Mouse (Mus musculus) forebrain, embryonic 12.5 days (tissue): ENCODE measurements around the gene Fam129b. TPM values are rescaled to one million over a fixed set of nuclear protein-coding genes. Genes with fewer than 3 reads are reported as not detected.

ENCODE experiments used
- ATAC-seq: fragments of 200-750 bp; cut with Nextera tagmentation; 2 replicates; pipeline ENCODE4 v1.8.0; 2017; ENCODE audit warnings: moderate TSS enrichment; ENCODE audit not compliant: low FRiP score
- H3K27ac ChIP-seq: fragments of 300-500 bp; sonication (generic); 2 replicates; pipeline ENCODE4 v1.5.1; 2016; ENCODE audit warnings: mild to moderate bottlenecking
- H3K27me3 ChIP-seq: fragments of 300-500 bp; sonication (generic); 2 replicates; pipeline ENCODE4 v1.6.1; 2016; ENCODE audit warnings: mild to moderate bottlenecking
- H3K36me3 ChIP-seq: fragments of 300-500 bp; sonication (generic); replicated peaks from 2 replicates; pipeline ENCODE4 v1.6.1; 2016; ENCODE audit warnings: mild to moderate bottlenecking
- H3K4me1 ChIP-seq: fragments of 300-500 bp; sonication (generic); 2 replicates; pipeline ENCODE4 v1.6.1; 2016
- H3K4me2 ChIP-seq: fragments of 300-500 bp; sonication (generic); 2 replicates; pipeline ENCODE4 v1.6.1; 2016; ENCODE audit warnings: mild to moderate bottlenecking, moderate library complexity
- H3K4me3 ChIP-seq: fragments of 300-500 bp; sonication (generic); replicated peaks from 2 replicates; pipeline ENCODE4 v1.5.1; 2016; ENCODE audit warnings: mild to moderate bottlenecking
- H3K9ac ChIP-seq: fragments of 300-500 bp; sonication (generic); 2 replicates; pipeline ENCODE4 v1.6.1; 2016; ENCODE audit warnings: mild to moderate bottlenecking
- H3K9me3 ChIP-seq: fragments of 300-500 bp; sonication (generic); 2 replicates; pipeline ENCODE4 v1.6.1; 2016
- WGBS: fragments of 180-500 bp; shearing (Covaris S2); methylation state at CpG from one replicate; pipeline ENCODE4 v1.1.7; 2016; 5-methylcytosine and 5-hydroxymethylcytosine counted together
- polyA plus RNA-seq: library from polyadenylated mRNA; unstranded; fragments of >200 nt; fragmentation: Nextera tagmentation; extraction: Ambion mirVana; gene quantifications from 2 replicates; pipeline ENCODE4 v1.2.1, GENCODE M21; 2016

The Fam129b gene
- polyA plus RNA-seq, 1 experiment from 2014 or later = 27.3 TPM

- no peak for ATAC-seq
- Histone ChIP-seq H3K4me1 (peaks cover 16% of the 10 kb centered on the region), H3K9me3 (no peaks in the 10 kb centered on the region), H3K27ac (no peak overlapping the region), H3K4me3 (no peak overlapping the region), H3K4me2 (no peak overlapping the region), H3K9ac (no peak overlapping the region), H3K36me3 (no peaks in the 10 kb centered on the region), H3K27me3 (peaks cover 17% of the 10 kb centered on the region)
- 90% methylated on average over 9 of the region's 9 CpGs for WGBS
Observed at GRCm38 (mm10) chr2:32902126-32902525, 26.2 kb downstream of the Fam129b start.

GRCm38 (mm10) chr2:32903470-32903869, 27.6 kb downstream of the Fam129b start:
- no peaks in the 10 kb centered on the region for H3K36me3 ChIP-seq
- H3K9me3 ChIP-seq = no peaks in the 10 kb centered on the region
- no peak overlapping the region for H3K4me2 ChIP-seq
- no peak overlapping the region for H3K27ac ChIP-seq
- WGBS = 92% methylated on average over 4 of the region's 4 CpGs
- H3K4me3 ChIP-seq = no peak overlapping the region
- no peak for ATAC-seq
- no peak overlapping the region for H3K9ac ChIP-seq
- peaks cover 17% of the 10 kb centered on the region for H3K27me3 ChIP-seq
- peaks cover 25% of the 10 kb centered on the region for H3K4me1 ChIP-seq

- Histone ChIP-seq H3K36me3 (no peaks in the 10 kb centered on the region), H3K4me2 (no peak overlapping the region), H3K4me3 (no peak overlapping the region), H3K9ac (no peak overlapping the region), H3K9me3 (no peaks in the 10 kb centered on the region), H3K27ac (no peak overlapping the region), H3K4me1 (peaks cover 33% of the 10 kb centered on the region), H3K27me3 (peaks cover 25% of the 10 kb centered on the region)
- no peak for ATAC-seq
- WGBS = 92% methylated on average over 5 of the region's 5 CpGs
Observed at GRCm38 (mm10) chr2:32904637-32905036, 28.7 kb downstream of the Fam129b start.

DNA sequence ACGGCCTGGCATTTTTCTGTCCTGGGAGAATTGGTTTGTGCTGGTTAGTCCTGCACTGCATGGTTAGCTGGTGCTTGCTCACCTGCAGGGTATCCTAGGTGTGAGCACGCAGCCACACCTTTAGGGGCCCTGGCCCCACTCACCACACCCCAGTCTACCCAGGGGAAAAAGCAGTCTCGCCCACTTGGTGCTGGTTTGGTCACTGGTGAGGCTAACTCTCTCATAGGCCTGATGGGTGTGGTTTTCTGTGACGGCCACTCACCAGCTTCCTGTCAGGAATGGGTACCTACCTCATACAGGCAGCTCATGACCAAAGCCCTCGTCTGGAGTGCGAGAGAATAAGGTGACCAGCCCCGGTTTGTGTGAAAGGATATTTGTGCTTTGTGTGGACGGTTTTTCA, 29.4 kb downstream of the Fam129b start:
- Histone ChIP-seq H3K4me1 (peaks cover 33% of the 10 kb centered on the region), H3K4me2 (no peak overlapping the region), H3K9me3 (no peaks in the 10 kb centered on the region), H3K4me3 (no peak overlapping the region), H3K36me3 (no peaks in the 10 kb centered on the region), H3K27me3 (peaks cover 32% of the 10 kb centered on the region), H3K27ac (no peak overlapping the region; the same call in 1 of the 2 replicates), H3K9ac (no peak overlapping the region)
- ATAC-seq = no peak
- 88% methylated on average over 8 of the region's 8 CpGs for WGBS

DNA sequence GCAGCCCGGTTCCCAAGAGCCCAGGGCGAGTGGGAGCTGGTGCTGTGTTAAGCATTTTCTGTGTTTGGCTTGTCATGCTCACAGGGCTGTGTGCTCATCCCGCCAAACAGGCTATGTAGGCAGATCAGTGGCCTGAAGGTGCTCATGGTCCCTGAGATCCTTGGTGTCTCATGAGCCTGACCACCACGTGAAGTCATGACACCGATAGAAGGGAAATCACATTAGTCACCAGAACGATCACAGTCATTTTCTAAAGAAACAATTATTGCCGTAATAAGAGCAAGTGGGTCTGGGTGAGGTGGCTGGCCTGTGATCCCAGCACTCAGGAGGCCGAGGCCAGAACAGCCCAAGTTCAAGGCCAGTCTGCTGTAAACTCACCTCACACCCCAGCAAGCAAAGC, 31.5 kb downstream of the Fam129b start:
- 0 out of 2 replicates have a peak, but pooled peaks cover 4% of the 10 kb centered on the region for H3K36me3 ChIP-seq
- H3K27me3 ChIP-seq = peaks cover 47% of the 10 kb centered on the region
- H3K9ac ChIP-seq = no peak overlapping the region
- H3K4me2 ChIP-seq = no peak overlapping the region
- H3K4me1 ChIP-seq = peaks cover 33% of the 10 kb centered on the region
- no peak for ATAC-seq
- no peaks in the 10 kb centered on the region for H3K9me3 ChIP-seq
- H3K4me3 ChIP-seq = no peak overlapping the region
- WGBS = 58% methylated on average over 8 of the region's 8 CpGs
- H3K27ac ChIP-seq = peak overlapping the region; percentile 79; the same call in 1 of the 2 replicates

GRCm38 (mm10) chr2:32908272-32908671, 32.4 kb downstream of the Fam129b start:
- no peaks in the 10 kb centered on the region for H3K9me3 ChIP-seq
- H3K4me3 ChIP-seq = no peak overlapping the region
- peaks cover 33% of the 10 kb centered on the region for H3K4me1 ChIP-seq
- WGBS = 3% methylated on average over 6 of the region's 6 CpGs
- H3K27me3 ChIP-seq = peaks cover 47% of the 10 kb centered on the region
- peak overlapping the region; percentile 11; the same call in 1 of the 2 replicates for H3K4me2 ChIP-seq
- peaks cover 7% of the 10 kb centered on the region; the same call in 1 of the 2 replicates for H3K36me3 ChIP-seq
- ATAC-seq = peak; percentile 45
- H3K9ac ChIP-seq = peak overlapping the region; percentile 29; the same call in 1 of the 2 replicates
- peak overlapping the region; percentile 79 for H3K27ac ChIP-seq

DNA sequence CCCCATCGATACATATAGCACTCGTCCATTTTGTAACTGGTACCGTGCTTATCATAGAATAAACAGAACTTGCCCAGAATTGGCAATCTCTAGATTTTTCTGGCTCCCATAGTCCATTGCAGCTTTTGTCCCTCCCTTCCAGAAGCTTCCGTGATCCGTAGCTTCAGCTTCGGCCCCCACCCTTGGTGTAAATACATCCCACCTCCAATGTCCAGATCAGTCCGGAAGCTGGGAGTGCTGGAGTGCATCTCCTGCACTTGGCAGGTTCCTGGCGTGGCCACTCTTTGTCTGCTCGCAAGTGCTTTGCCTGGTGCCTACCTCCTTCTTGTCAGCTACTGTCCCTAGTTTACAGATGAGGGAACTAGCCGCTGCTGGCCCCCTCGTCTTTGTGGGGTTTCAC, 32.9 kb downstream of the Fam129b start:
- H3K4me1 ChIP-seq = peaks cover 33% of the 10 kb centered on the region
- H3K9ac ChIP-seq = peak overlapping the region; percentile 29; the same call in 1 of the 2 replicates
- H3K4me3 ChIP-seq = no peak overlapping the region

DNA sequence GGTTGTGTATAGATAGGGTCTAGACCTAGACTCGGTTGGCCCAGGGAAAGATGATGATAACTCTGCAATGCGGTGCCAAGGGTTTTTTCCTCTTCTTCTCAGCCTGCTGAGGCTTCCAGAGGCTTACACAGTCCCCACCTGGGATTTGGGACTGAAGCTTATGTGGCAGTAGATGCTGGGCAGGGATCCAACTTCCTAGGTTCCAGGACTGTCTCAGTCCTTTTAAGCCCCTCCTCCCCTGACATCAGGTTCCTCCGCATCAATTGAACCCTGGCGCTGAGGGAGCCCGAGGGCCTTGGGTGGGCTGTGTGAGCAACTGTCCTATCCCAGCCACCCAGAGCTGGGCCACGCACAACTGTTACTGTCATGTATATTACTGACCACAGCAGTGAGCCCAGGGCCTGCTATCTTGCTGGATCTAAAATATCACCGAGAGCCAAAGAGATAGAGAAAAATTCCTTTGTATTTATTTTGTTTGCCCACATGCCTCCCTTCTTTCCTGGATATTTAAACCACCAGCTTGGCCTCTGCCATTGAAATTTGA, 35.8 kb downstream of the Fam129b start:
- peaks cover 30% of the 10 kb centered on the region for H3K27me3 ChIP-seq
- 86% methylated on average over 7 of the region's 7 CpGs for WGBS
- H3K4me1 ChIP-seq = peaks cover 26% of the 10 kb centered on the region
- no peak overlapping the region for H3K9ac ChIP-seq
- H3K27ac ChIP-seq = no peak overlapping the region
- no peak overlapping the region for H3K4me2 ChIP-seq
- H3K36me3 ChIP-seq = peaks cover 14% of the 10 kb centered on the region
- H3K9me3 ChIP-seq = no peaks in the 10 kb centered on the region
- ATAC-seq = no peak
- no peak overlapping the region for H3K4me3 ChIP-seq

More for the DNA sequence above, 32.9 kb downstream of the Fam129b start:
- 27% methylated on average over 11 of the region's 11 CpGs for WGBS
- ATAC-seq = no peak
- Histone ChIP-seq H3K4me2 (peak overlapping the region; percentile 11; the same call in 1 of the 2 replicates), H3K9me3 (no peaks in the 10 kb centered on the region), H3K27ac (peak overlapping the region; percentile 79), H3K36me3 (peaks cover 7% of the 10 kb centered on the region; the same call in 1 of the 2 replicates), H3K27me3 (peaks cover 47% of the 10 kb centered on the region)

DNA sequence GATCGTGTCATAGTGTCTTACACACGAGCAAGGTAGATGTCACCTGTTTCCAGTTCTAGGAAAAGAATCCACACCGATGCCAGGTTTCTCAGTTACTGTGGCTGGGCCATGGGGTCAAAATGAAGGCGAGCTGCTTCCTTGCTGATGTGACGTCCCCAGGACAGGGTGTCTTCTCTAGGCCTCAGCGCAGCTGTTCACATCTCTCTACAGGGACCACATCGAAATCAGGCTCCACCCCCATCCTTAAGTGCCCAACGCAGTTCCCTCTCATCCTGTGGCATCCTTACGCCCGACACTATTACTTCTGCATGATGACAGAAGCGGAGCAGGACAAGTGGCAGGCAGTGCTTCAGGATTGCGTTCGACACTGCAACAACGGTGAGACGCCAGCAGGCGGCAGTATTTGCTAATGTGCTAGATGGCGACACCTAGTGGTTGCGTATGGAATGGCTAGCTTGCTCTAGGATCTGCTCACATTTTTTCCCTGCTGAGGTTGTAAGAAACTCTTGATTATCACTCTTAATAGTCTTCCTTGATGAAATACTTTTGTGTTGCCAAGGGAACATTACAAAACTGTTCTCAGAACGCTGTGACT, 36.4 kb downstream of the Fam129b start:
- peaks cover 20% of the 10 kb centered on the region for H3K4me1 ChIP-seq
- no peaks in the 10 kb centered on the region for H3K9me3 ChIP-seq
- no peak overlapping the region for H3K4me3 ChIP-seq
- peaks cover 30% of the 10 kb centered on the region for H3K27me3 ChIP-seq
- no peak overlapping the region for H3K9ac ChIP-seq
- ATAC-seq = 0 out of 2 replicates have a peak, but pooled peaks have one; percentile 25
- H3K27ac ChIP-seq = no peak overlapping the region
- 29% methylated on average over 19 of the region's 19 CpGs for WGBS
- peaks cover 14% of the 10 kb centered on the region for H3K36me3 ChIP-seq
- H3K4me2 ChIP-seq = no peak overlapping the region

DNA sequence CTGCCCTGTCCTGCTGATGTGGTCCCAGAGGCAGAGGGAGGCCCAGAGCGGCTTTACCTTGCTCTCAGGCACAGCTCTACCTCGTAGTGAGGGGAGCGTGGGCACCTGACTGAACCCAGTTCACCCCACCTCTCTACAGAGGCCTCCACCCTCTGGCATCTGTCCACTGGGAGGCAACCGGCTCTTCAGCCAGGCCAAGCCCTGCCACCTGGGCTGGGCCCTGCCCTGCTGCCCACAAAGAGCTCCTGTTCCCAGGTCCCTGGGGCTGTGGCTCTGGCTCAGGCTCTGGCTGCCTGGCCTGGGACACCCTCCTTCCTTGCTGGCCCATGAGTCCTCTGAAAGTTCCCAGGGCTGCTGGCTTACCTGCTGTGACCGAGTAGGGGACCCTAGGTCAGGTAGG, 38.4 kb downstream of the Fam129b start:
- Histone ChIP-seq H3K36me3 (peaks cover 20% of the 10 kb centered on the region), H3K27ac (no peak overlapping the region; the same call in 1 of the 2 replicates), H3K9ac (no peak overlapping the region)

GRCm38 (mm10) chr2:32914896-32915295, 39.0 kb downstream of the Fam129b start:
- ATAC-seq = no peak
- H3K9ac ChIP-seq = 0 out of 2 replicates have a peak overlapping the region, but pooled peaks have one; percentile 18
- H3K4me1 ChIP-seq = no peaks in the 10 kb centered on the region
- no peak overlapping the region for H3K27ac ChIP-seq
- H3K36me3 ChIP-seq = peaks cover 25% of the 10 kb centered on the region
- no peak overlapping the region for H3K4me2 ChIP-seq
- peaks cover 19% of the 10 kb centered on the region for H3K27me3 ChIP-seq
- no peak overlapping the region for H3K4me3 ChIP-seq
- H3K9me3 ChIP-seq = no peaks in the 10 kb centered on the region
- WGBS = 49% methylated on average over 3 of the region's 3 CpGs

More for the DNA sequence above, 38.4 kb downstream of the Fam129b start:
- peaks cover 25% of the 10 kb centered on the region for H3K27me3 ChIP-seq
- no peaks in the 10 kb centered on the region for H3K9me3 ChIP-seq
- no peak overlapping the region for H3K4me2 ChIP-seq
- ATAC-seq = no peak
- no peak overlapping the region for H3K4me3 ChIP-seq
- no peaks in the 10 kb centered on the region for H3K4me1 ChIP-seq
- WGBS = 74% methylated on average over 5 of the region's 5 CpGs

GRCm38 (mm10) chr2:32917526-32917925, 41.6 kb downstream of the Fam129b start:
- Histone ChIP-seq H3K27me3 (no peaks in the 10 kb centered on the region), H3K9ac (no peak overlapping the region), H3K4me3 (no peak overlapping the region), H3K9me3 (no peaks in the 10 kb centered on the region), H3K4me1 (no peaks in the 10 kb centered on the region), H3K27ac (no peak overlapping the region), H3K4me2 (no peak overlapping the region), H3K36me3 (peaks cover 33% of the 10 kb centered on the region)
- no peak for ATAC-seq
- whole genome bisulfite sequencing = 85% methylated on average over 11 of the region's 11 CpGs

- peaks cover 39% of the 10 kb centered on the region for H3K36me3 ChIP-seq
- ATAC-seq = no peak
Observed at GRCm38 (mm10) chr2:32918391-32918790, 42.5 kb downstream of the Fam129b start.

More at GRCm38 (mm10) chr2:32918391-32918790, 42.5 kb downstream of the Fam129b start:
- no peaks in the 10 kb centered on the region for H3K9me3 ChIP-seq
- WGBS = 84% methylated on average over 9 of the region's 9 CpGs
- H3K4me1 ChIP-seq = no peaks in the 10 kb centered on the region
- 0 out of 2 replicates have a peak overlapping the region, but pooled peaks have one; percentile 15 for H3K27ac ChIP-seq
- no peaks in the 10 kb centered on the region for H3K27me3 ChIP-seq
- no peak overlapping the region for H3K4me2 ChIP-seq
- no peak overlapping the region for H3K9ac ChIP-seq
- H3K4me3 ChIP-seq = no peak overlapping the region
